Mouse (Mus musculus): ENCODE data around the gene Svop. TPM values are rescaled to one million over a fixed set of nuclear protein-coding genes. Genes with fewer than 3 reads are reported as not detected.

The Svop gene
- polyA plus RNA-seq, 1 experiment from 2014 or later: 83.0 TPM

DNA sequence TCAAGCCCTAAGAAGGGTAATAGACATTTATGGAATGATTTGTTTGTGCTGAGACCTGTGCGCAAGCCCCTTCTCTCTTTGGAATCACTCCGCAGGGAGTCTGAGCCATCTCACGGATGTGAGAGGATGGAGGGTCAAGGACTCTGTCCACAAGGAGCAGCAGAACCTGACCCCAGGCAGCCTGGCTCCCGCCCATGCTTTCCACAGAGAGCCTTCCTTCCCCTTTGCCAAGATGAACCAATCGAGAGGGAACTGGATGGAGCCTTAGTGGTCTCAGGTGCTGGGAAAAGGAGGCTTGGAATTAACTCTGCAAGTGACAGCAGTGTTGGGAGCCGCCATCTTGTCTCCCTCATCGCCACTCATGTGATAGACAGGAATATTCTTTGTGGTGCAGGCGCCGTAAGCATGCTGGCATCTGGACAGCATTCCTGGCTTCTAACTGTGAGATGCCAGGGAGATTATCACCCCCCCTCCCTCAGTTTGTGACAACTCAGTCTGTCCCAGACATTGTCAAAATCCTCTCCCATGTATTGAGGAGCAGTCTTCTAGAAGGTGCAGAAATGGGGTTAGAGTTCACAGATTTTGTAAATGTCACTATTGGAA, 34.1 kb downstream of the Svop start:
- ATAC-seq (ENCODE audit: low FRiP score) (no peak), DNase-seq (ENCODE audit: low spot score) (no peak)
- Histone ChIP-seq H3K27me3 (ENCODE audit: control insufficient read depth, insufficient read depth, low read length) (no peaks in the 10 kb centered on the region), H3K9ac (no peak overlapping the region), H3K9me3 (ENCODE audit: control insufficient read depth, low read length) (no peaks in the 10 kb centered on the region), H3K4me1 (replicated peaks; ENCODE audit: control insufficient read depth, insufficient read depth, low read length) (no peaks in the 10 kb centered on the region), H3K36me3 (replicated peaks; ENCODE audit: control insufficient read depth, insufficient read depth) (peaks cover 59% of the 10 kb centered on the region), H3K4me3 (replicated peaks; ENCODE audit: low read length) (no peak overlapping the region), H3K27ac (no peak overlapping the region), H3K4me2 (replicated peaks) (no peak overlapping the region)
- WGBS: 70% methylated on average over 9 of the region's 9 CpGs

- H3K4me2 ChIP-seq (replicated peaks): peak overlapping the region; percentile 21; the same call in 1 of the 2 replicates
- no peaks in the 10 kb centered on the region for H3K27me3 ChIP-seq (ENCODE audit: control insufficient read depth, insufficient read depth, low read length)
- 0 out of 2 replicates have a peak, but pooled peaks cover 6% of the 10 kb centered on the region for H3K4me1 ChIP-seq (replicated peaks; ENCODE audit: control insufficient read depth, insufficient read depth, low read length)
- H3K4me3 ChIP-seq (replicated peaks; ENCODE audit: low read length): no peak overlapping the region
- H3K9me3 ChIP-seq (ENCODE audit: control insufficient read depth, low read length): no peaks in the 10 kb centered on the region
- H3K9ac ChIP-seq: no peak overlapping the region
- DNase-seq (ENCODE audit: low spot score) (peak; percentile 64), ATAC-seq (ENCODE audit: low FRiP score) (no peak)
- 27% methylated on average over 9 of the region's 9 CpGs for WGBS
- no peak overlapping the region for H3K27ac ChIP-seq
- H3K36me3 ChIP-seq (replicated peaks; ENCODE audit: control insufficient read depth, insufficient read depth): peaks cover 58% of the 10 kb centered on the region
These were observed 39.1 kb downstream of the Svop start for GRCm38 (mm10) chr5:114052246-114052761.

- 53% methylated on average over 12 of the region's 12 CpGs for WGBS
- ATAC-seq (ENCODE audit: low FRiP score) (peak; percentile 21; the same call in 1 of the 2 replicates), DNase-seq (ENCODE audit: low spot score) (no peak)
- Histone ChIP-seq H3K9me3 (ENCODE audit: control insufficient read depth, low read length) (no peaks in the 10 kb centered on the region), H3K4me3 (replicated peaks; ENCODE audit: low read length) (no peak overlapping the region), H3K4me2 (replicated peaks) (no peak overlapping the region), H3K9ac (no peak overlapping the region), H3K27ac (no peak overlapping the region), H3K4me1 (replicated peaks; ENCODE audit: control insufficient read depth, insufficient read depth, low read length) (0 out of 2 replicates have a peak, but pooled peaks cover 6% of the 10 kb centered on the region), H3K27me3 (ENCODE audit: control insufficient read depth, insufficient read depth, low read length) (no peaks in the 10 kb centered on the region), H3K36me3 (replicated peaks; ENCODE audit: control insufficient read depth, insufficient read depth) (peaks cover 42% of the 10 kb centered on the region)
These were observed 42.5 kb downstream of the Svop start for GRCm38 (mm10) chr5:114048731-114049308.

DNA sequence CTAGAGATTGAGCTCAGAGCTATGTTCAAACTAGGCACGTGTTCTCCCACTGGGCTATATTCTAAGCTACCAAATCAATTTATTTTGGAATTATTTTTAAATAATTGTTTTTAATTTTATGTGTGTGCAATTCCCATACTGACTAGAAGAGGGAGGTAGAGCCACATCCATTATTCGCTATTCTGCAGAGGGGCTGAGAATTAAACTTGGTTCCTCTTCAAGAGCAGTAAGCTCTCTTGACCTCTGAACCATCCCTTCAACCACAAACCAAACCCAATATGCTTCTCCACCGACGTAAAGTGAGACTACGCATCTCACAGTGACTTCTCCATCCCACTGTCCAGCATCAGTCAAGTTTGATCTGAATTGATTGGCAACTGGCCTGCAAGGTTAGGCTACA, 44.2 kb downstream of the Svop start:
- Histone ChIP-seq H3K36me3 (replicated peaks; ENCODE audit: control insufficient read depth, insufficient read depth) (peaks cover 46% of the 10 kb centered on the region), H3K4me3 (replicated peaks; ENCODE audit: low read length) (no peak overlapping the region), H3K9me3 (ENCODE audit: control insufficient read depth, low read length) (no peaks in the 10 kb centered on the region), H3K4me2 (replicated peaks) (no peak overlapping the region), H3K27me3 (ENCODE audit: control insufficient read depth, insufficient read depth, low read length) (no peaks in the 10 kb centered on the region), H3K9ac (no peak overlapping the region), H3K4me1 (replicated peaks; ENCODE audit: control insufficient read depth, insufficient read depth, low read length) (0 out of 2 replicates have a peak, but pooled peaks cover 6% of the 10 kb centered on the region), H3K27ac (no peak overlapping the region)
- WGBS: 87% methylated on average over 5 of the region's 5 CpGs
- ATAC-seq (ENCODE audit: low FRiP score) (no peak), DNase-seq (ENCODE audit: low spot score) (no peak)

GRCm38 (mm10) chr5:114046604-114047003, 44.8 kb downstream of the Svop start:
- H3K4me3 ChIP-seq (replicated peaks; ENCODE audit: low read length): no peak overlapping the region
- no peaks in the 10 kb centered on the region for H3K27me3 ChIP-seq (ENCODE audit: control insufficient read depth, insufficient read depth, low read length)
- ATAC-seq (ENCODE audit: low FRiP score) (no peak), DNase-seq (ENCODE audit: low spot score) (no peak)
- no peak overlapping the region for H3K4me2 ChIP-seq (replicated peaks)
- 50% methylated on average over 3 of the region's 3 CpGs for WGBS
- no peak overlapping the region for H3K9ac ChIP-seq
- no peaks in the 10 kb centered on the region for H3K9me3 ChIP-seq (ENCODE audit: control insufficient read depth, low read length)
- H3K27ac ChIP-seq: no peak overlapping the region
- 0 out of 2 replicates have a peak, but pooled peaks cover 6% of the 10 kb centered on the region for H3K4me1 ChIP-seq (replicated peaks; ENCODE audit: control insufficient read depth, insufficient read depth, low read length)
- H3K36me3 ChIP-seq (replicated peaks; ENCODE audit: control insufficient read depth, insufficient read depth): peaks cover 49% of the 10 kb centered on the region

- Histone ChIP-seq H3K9ac (no peak overlapping the region), H3K4me3 (replicated peaks; ENCODE audit: low read length) (no peak overlapping the region), H3K4me1 (replicated peaks; ENCODE audit: control insufficient read depth, insufficient read depth, low read length) (0 out of 2 replicates have a peak, but pooled peaks cover 6% of the 10 kb centered on the region), H3K4me2 (replicated peaks) (no peak overlapping the region), H3K36me3 (replicated peaks; ENCODE audit: control insufficient read depth, insufficient read depth) (peaks cover 49% of the 10 kb centered on the region), H3K27ac (no peak overlapping the region), H3K27me3 (ENCODE audit: control insufficient read depth, insufficient read depth, low read length) (no peaks in the 10 kb centered on the region), H3K9me3 (ENCODE audit: control insufficient read depth, low read length) (no peaks in the 10 kb centered on the region)
- no peak for DNase-seq (ENCODE audit: low spot score)
- WGBS: 66% methylated on average over 3 of the region's 3 CpGs
- ATAC-seq (ENCODE audit: low FRiP score): no peak
These were observed 45.2 kb downstream of the Svop start for GRCm38 (mm10) chr5:114046151-114046550.

DNA sequence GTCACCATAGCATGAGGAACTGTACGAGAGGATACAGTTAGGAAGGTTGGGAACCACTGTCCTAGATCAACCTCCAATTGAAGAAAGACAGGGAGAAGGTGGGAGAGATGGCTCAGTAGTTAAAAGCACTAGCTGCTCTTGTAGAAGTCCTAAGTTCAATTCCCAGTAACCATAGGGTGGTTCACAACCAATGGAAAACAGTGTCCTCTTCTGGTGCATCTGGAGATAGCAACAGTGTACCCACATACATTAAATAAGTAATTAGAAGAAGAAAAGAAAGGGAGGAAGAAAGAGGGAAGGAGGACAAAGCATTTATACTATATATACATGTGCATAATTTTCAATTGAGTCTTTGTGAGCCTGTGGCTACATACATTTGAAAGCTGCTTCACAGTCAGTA, 46.2 kb downstream of the Svop start:
- 88% methylated on average over 1 of the region's 1 CpGs for WGBS
- peak; percentile 37 for DNase-seq (ENCODE audit: low spot score)

GRCm38 (mm10) chr5:114043800-114044199, 47.6 kb downstream of the Svop start:
- Histone ChIP-seq H3K27me3 (ENCODE audit: control insufficient read depth, insufficient read depth, low read length) (no peaks in the 10 kb centered on the region), H3K4me2 (replicated peaks) (no peak overlapping the region), H3K36me3 (replicated peaks; ENCODE audit: control insufficient read depth, insufficient read depth) (peaks cover 43% of the 10 kb centered on the region), H3K9ac (no peak overlapping the region), H3K4me3 (replicated peaks; ENCODE audit: low read length) (no peak overlapping the region), H3K9me3 (ENCODE audit: control insufficient read depth, low read length) (no peaks in the 10 kb centered on the region), H3K27ac (no peak overlapping the region), H3K4me1 (replicated peaks; ENCODE audit: control insufficient read depth, insufficient read depth, low read length) (0 out of 2 replicates have a peak, but pooled peaks cover 3% of the 10 kb centered on the region)
- no peak for ATAC-seq (ENCODE audit: low FRiP score)
- 72% methylated on average over 4 of the region's 4 CpGs for WGBS
- DNase-seq (ENCODE audit: low spot score): no peak

More for the DNA sequence above, 46.2 kb downstream of the Svop start:
- H3K27me3 ChIP-seq (ENCODE audit: control insufficient read depth, insufficient read depth, low read length): no peaks in the 10 kb centered on the region
- H3K4me3 ChIP-seq (replicated peaks; ENCODE audit: low read length): no peak overlapping the region
- H3K4me1 ChIP-seq (replicated peaks; ENCODE audit: control insufficient read depth, insufficient read depth, low read length): 0 out of 2 replicates have a peak, but pooled peaks cover 6% of the 10 kb centered on the region
- H3K9me3 ChIP-seq (ENCODE audit: control insufficient read depth, low read length): no peaks in the 10 kb centered on the region
- no peak overlapping the region for H3K4me2 ChIP-seq (replicated peaks)
- peaks cover 46% of the 10 kb centered on the region for H3K36me3 ChIP-seq (replicated peaks; ENCODE audit: control insufficient read depth, insufficient read depth)
- no peak overlapping the region for H3K27ac ChIP-seq
- no peak overlapping the region for H3K9ac ChIP-seq
- ATAC-seq (ENCODE audit: low FRiP score): no peak

GRCm38 (mm10) chr5:114041327-114041930, 49.9 kb downstream of the Svop start:
- no peak overlapping the region for H3K27ac ChIP-seq
- peaks cover 65% of the 10 kb centered on the region for H3K36me3 ChIP-seq (replicated peaks; ENCODE audit: control insufficient read depth, insufficient read depth)
- 25% methylated on average over 15 of the region's 15 CpGs for WGBS
- no peaks in the 10 kb centered on the region for H3K9me3 ChIP-seq (ENCODE audit: control insufficient read depth, low read length)
- ATAC-seq (ENCODE audit: low FRiP score): no peak
- DNase-seq (ENCODE audit: low spot score): no peak
- H3K4me3 ChIP-seq (replicated peaks; ENCODE audit: low read length): no peak overlapping the region
- no peaks in the 10 kb centered on the region for H3K27me3 ChIP-seq (ENCODE audit: control insufficient read depth, insufficient read depth, low read length)
- no peaks in the 10 kb centered on the region for H3K4me1 ChIP-seq (replicated peaks; ENCODE audit: control insufficient read depth, insufficient read depth, low read length)
- no peak overlapping the region for H3K4me2 ChIP-seq (replicated peaks)
- H3K9ac ChIP-seq: no peak overlapping the region
